Mouse (Mus musculus) gastrocnemius, postnatal 36 days (tissue): ENCODE data around the gene Pax8. TPM values are rescaled to one million over a fixed set of nuclear protein-coding genes. Genes with fewer than 3 reads are reported as not detected.

Experiments
- DNase-seq, 2 experiments: peaks; one replicate each; pipeline ENCODE4 v3.0.0; 2022
- intact Hi-C: fragments of 180-260 bp; cut with DNase I; formaldehyde crosslinking; loops from one replicate; pipeline ENCODE4 v1.15.1; 2025
- total RNA-seq, 2 experiments: library from RNA; stranded (reverse); gene quantifications; 2 replicates each; pipeline ENCODE4 v1.2.3; 2021

Pax8 gene
- total RNA-seq, 2 experiments from 2014 or later, result not detected

- no peak for DNase-seq
- intact Hi-C loops, result loop anchor here (10.0 kb wide), 1 partner anchor 337 kb away; no protein-coding TSS in a partner anchor
Measured at GRCm38 (mm10) chr2:24417564-24417963, 57.8 kb downstream of the Pax8 start.

DNA sequence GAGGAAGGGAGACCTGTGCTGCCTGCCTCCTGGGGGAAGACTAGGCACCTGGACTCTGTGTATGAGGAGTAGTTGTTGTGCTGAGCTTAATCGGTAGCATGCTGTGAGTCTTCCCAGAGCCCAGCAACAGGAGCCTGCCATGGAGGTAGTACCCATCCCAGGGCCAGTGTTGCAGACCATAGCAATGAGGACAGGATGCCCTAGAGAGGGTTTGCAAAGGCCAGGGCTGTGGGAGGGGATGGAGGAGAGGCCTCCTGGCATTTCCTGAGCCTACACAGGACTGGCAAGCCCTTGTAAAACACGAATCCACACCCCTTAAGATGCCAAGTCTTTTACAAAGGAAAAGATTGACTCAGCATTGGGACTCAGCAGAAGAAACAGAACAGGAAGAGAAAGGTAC lies 58.3 kb downstream of the Pax8 start:
- no peak for DNase-seq
- intact Hi-C loops, result loop anchor here (10.0 kb wide), 1 partner anchor 338 kb away; no protein-coding TSS in a partner anchor

DNA sequence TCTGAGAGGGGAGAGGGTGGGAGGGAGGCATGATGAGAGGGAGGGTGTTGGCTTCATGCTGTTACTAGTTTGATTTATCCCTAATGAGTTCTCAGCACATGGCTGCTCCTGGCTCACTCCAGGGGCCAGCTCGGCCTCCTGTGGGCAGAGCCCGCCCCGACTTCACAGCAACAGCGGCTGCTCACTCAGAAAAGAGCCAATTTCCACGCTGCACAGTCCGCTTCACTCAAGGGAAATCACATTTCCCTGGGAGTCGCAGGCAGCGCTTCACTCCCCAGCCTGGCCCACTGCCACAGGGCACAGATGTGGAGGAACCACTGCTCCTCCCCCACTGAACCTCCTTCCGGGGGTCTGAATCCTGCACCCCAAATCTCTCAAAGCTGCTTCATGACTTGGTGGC lies 58.7 kb downstream of the Pax8 start:
- intact Hi-C loops, result loop anchor here (10.0 kb wide), 1 partner anchor 338 kb away; no protein-coding TSS in a partner anchor
- no peak for DNase-seq

DNA sequence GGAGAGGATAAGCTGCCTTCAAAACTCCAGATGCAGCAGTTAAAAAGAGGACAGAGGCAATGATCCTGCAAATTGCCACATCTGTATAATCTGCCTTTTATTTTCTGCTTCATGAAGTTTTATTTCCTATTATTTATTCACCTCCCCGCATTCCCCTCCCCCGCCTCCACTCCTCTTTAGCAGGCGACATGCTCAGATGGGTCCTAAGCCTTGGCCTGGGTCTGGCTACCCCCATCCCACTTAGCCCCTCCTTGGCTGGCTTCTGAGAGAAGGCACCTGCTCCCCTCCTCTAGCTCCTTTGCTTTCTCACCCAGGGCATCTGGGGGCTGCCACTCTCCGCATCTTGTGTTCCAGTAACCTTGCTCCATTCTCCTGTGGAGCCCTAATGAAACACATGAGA lies 61.7 kb downstream of the Pax8 start:
- DNase-seq, result no peak
- intact Hi-C loops, result loop anchor here (10.0 kb wide), 1 partner anchor 341 kb away; no protein-coding TSS in a partner anchor

- DNase-seq, result no peak
- intact Hi-C loops, result loop anchor here (10.0 kb wide), 1 partner anchor 342 kb away; no protein-coding TSS in a partner anchor
Measured at GRCm38 (mm10) chr2:24413172-24413571, 62.2 kb downstream of the Pax8 start.

DNA sequence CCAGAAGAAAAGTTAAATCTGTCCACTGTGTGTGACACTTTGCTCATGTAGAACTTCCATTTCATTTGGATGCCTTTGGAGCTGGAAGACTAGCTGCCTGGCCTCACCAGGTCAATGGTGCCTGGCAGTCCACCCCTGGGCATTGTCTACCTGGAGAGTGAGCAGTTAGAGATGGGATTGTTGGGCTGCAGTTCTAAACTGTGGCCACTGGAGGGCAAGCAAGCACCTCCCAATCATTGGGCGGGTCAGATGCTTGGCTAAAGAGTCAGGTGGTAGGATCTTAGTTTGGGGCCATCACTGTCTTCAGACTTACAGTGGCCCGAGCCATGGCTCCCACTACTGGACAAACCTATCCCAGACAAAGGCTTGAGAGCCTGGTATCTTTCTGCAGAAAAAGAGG lies 66.2 kb downstream of the Pax8 start:
- DNase-seq, result peak; percentile 28 to 38
- intact Hi-C loops, result loop anchor here (2.0 kb wide), 1 partner anchor 160 kb away; no protein-coding TSS in a partner anchor

GRCm38 (mm10) chr2:24407701-24408485 lies 67.5 kb downstream of the Pax8 start:
- intact Hi-C loops, result loop anchor here (2.0 kb wide), 1 partner anchor 161 kb away; no protein-coding TSS in a partner anchor
- DNase-seq, result no peak

GRCm38 (mm10) chr2:24405345-24406012 lies 69.9 kb downstream of the Pax8 start:
- DNase-seq, result peak; percentile 42 to 61
- intact Hi-C loops, result loop anchor here (2.0 kb wide), 1 partner anchor 109 kb away; no protein-coding TSS in a partner anchor

GRCm38 (mm10) chr2:24400711-24401110 lies 74.7 kb downstream of the Pax8 start:
- intact Hi-C loops, result no loop called here
- DNase-seq, result no peak

DNA sequence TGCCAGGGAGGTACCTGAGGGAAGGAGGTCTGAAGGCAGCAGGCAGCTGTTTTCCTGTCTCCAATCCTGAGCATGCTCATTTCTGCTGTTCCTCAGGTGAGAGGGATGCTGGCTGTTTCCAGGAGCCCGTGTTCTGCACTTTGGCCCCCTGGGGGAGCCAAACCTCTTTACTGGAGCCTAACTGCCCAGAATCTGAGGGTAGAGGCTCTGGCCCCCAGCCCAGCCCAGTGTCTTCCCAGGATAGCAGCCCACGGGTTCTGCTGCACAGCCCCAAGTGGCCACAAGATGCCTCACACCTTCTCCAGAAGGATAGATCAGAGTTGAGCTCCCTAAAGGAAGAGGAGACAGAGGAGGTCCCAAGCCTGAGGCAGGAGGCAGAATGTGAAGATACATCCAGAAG lies 78.3 kb downstream of the Pax8 start:
- no peak for DNase-seq
- intact Hi-C loops, result no loop called here

DNA sequence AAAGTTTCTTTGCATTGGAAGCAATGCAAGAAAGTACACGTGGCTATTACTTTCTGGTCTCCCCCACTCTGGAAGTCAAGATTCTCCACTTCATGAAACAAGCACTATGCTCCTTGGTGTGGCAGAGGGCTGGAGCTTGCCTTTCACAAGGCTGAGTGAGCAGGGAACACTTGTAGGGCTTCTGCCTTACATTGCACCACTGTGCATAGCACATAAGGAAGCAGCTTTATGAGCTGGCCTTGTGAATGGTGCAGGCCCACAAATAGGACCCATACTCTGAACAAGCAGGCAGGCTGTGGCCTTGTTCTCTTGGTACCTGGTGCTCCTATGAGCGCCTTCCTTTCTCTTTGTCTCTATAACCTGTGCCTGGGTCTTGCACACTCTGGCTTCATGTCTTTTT lies 82.1 kb downstream of the Pax8 start:
- no peak for DNase-seq
- intact Hi-C loops, result no loop called here

DNA sequence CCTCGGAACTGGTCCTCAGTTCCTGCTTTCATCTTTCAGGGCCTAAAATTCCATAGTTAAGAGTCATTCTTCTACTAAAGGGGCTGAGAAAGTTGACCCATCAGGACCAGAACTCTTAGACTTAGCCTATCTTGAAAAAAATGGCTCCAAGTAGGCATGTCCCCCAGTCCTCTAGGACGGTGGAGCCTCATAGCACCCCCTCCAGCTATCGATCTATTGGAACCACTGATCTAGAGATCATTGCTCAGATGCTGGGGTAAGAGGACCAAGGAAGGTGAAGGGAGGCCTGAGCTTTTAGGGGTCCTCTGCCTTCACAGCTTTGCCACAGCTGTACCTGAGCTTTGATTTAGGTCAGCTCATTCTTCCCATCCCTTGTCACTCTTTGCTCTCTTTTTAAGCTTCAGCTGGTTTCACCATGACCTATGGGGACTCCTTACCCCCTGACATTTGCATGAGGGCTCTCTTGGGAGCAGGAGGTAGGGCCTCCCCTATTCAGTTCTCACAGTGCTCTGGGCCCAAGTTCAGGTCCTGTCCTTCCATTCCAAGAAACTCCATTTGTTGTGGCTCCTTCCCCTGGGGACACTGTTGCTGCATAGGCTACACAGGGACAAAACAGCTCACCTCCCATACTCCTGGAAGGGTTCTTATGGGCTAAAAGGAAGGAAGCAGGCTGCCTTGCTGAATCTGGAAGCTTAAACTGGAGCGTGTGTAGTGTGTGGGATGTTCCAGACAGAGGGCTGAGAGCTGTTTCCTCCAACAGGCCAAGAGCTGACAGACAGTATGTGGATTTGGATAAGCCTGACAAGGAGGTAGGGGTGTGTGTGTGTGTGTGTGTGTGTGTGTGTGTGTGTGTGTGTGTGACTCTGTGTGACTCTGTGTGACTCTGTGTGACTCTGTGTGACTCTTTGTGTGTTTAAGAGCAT lies 87.8 kb downstream of the Pax8 start:
- DNase-seq, result no peak
- intact Hi-C loops, result no loop called here

- DNase-seq, result no peak
- intact Hi-C loops, result no loop called here
Measured at GRCm38 (mm10) chr2:24386964-24387320, 88.5 kb downstream of the Pax8 start.

DNA sequence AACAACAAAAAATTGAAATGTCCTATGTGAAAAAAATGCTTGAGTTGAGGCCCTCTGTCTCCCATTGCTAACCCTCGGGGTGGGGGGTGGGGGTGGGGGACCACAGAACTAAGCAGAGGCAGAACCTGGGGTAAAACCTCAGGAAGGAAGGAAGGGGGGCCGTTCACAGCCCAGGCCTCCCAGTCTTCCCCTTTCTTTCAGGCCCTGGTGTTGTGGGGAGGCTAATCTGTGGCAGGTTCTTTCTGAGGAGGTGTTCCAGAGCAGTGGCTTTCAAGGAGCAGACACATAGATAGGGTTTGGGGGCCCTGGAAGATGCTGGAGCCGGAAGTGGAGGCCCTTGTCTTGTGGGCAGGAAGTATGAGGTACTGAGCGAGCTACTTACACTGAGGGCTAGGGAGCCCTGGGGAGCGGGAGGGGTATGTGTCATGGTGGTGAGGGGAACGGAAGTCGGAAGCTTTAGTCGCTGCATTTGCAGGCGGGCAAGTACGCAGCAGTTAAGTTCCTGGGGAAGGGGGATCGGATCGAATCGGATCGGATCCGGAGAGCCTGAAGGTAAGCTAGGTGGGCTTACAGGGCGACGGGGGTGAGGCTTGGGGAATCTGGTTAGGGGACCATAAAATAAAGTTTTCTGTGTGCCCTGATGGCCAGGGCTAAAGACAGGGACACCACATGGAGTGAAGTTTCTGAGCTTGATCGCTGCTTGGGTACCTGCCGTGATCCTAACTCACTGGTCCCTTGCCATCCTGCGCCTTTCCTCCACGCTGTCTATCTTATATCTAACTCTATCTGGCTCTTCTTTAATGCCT lies 89.0 kb downstream of the Pax8 start:
- intact Hi-C loops, result no loop called here
- no peak for DNase-seq

DNA sequence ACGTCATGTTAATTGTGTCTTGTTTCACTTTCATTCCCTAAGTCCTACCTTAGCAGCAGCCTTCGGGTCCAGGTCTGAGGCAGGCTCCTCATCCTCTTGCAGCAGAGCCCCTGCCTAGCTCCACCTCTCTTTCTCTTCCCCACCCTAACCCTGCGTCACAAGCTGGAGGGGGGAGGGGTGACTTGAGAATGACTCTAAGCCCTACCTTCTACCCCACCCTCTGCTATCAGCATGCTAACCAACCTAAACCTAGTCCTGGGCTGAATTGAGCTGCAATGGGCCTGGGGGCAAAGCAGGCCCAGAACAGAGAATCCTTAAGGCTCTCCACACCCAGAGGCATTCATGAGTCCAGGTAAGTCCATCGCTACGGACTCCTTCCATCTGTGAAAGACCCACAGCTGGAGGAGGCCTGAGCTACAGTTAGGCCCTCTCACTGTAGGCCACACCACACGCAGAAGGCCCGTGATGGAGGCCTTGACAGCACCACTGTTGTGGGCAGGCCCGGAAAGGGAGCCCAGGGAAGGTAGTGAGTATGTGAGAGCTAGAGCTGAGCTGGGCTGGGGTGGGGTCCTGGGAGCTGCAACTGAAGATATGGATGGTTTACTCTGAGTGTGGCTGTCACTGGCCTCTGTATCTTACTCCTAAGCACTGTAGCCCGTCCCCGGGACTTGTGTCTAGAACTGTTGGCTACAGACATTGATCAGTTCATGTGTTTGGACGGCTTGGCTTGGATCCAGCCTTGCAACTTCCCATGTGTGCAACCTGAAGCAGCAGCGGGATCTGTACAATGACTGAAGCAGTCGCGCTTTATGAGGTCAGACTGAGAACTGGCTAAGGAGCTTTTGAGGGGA lies 90.1 kb downstream of the Pax8 start:
- intact Hi-C loops, result no loop called here
- DNase-seq, result no peak

GRCm38 (mm10) chr2:24384393-24384792 lies 91.0 kb downstream of the Pax8 start:
- DNase-seq, result no peak
- intact Hi-C loops, result no loop called here

DNA sequence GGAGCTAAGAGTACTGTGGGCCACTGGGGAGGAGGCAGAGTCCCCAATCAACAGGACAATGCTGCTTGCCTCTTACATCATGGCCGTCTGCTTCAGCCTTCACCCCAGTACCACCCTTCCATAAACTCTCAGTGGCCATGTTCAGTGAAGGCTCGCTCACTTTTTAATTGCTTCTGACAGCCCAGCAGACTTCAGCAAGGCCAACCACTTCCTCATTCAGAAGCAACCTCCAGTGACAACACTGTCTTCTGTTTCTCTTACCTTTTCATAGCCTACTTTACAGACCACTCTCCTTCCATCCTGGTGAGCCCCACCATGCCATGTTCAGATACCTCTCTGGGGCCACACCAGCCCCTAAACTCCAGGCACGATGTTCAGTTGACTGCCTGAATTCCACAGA lies 91.8 kb downstream of the Pax8 start:
- intact Hi-C loops, result no loop called here
- DNase-seq, result no peak

DNA sequence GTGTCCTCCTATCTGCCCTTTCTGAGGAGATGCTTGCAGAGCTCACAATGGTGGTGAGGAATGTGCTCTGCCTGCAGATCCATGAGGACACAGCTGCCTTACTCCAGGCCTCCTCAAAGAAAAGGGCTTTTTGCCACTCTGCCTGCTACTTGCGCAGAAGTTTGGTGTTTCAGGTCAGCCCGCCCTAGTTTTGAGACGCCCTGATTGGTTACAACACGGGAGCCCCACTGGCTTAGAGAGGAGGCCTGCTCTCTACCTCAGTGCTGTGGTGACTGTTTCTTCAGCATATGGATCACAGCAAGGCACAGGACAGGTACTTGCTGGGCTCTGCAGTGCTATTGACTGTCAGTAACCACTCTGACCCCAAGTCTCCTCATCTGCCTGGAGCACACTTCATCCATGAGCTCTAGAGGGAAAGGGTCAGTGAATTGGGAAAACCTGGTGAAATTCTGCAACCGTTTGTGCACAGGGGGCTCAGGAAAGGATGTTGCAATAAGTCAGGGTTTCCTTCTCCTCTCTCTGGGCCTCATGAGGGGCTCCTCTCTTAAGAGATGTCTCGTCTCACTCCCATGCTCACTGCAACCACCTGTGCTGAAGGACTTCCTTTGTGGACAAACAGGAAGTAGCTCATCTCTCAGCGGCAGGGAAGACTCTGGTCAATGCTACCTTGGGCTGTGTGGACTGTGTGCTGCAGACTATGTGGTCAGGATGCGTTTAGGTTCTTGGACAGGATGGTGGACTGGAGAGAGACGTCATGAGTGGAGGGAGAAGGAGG lies 92.8 kb downstream of the Pax8 start:
- no peak for DNase-seq
- intact Hi-C loops, result no loop called here
